Mouse (Mus musculus) lung, postnatal 10 days (tissue): ENCODE measurements around the gene Plcb3.

ENCODE experiments used
- DNase-seq: peaks from one replicate; pipeline ENCODE4 v3.0.0; 2021

Plcb3 gene

DNA sequence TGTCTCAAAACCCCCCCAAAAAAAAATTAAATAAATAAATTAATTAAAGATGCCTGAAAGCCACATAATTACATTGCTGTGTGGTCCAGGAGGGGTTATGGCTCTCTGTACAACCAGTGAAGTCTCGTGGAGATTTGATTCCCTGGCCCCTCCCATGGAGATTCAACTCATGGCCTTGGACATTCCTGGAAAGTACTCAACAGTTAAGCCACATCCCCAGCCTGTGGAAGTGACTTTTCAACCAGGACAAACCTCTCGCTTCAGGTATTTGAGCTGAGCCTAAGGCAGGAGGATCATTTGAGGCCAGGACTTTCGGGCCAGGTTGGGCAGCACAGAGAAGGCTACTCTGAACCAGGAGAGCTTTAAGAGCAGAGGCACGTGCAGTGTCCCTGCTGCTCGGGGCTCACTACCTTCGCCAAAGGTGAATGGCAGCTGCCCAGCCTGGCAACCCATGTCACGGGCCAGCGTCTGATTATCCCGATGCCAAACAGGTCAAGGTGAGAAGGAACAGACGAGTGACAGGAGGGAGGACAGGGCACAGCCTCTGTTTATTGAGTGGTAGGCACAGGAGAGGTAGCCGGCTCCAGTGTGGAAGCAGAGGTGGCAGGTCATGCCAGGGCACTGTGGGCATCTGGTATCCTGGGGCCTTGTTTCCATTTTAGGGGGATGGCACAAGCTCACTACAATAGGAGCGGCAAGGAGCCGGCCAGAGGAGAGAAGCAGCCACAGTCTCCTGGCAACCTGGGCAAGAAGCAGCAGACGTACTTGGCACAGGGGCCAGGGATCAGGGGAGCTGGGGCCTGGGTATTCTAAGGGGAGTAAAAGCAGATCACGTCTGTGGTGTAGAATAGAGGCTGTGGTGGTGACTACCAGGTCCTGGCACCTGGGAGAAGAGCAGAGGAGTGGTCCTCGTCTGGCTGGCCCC lies 38.5 kb downstream of the Plcb3 start:
- no peak for DNase-seq

DNA sequence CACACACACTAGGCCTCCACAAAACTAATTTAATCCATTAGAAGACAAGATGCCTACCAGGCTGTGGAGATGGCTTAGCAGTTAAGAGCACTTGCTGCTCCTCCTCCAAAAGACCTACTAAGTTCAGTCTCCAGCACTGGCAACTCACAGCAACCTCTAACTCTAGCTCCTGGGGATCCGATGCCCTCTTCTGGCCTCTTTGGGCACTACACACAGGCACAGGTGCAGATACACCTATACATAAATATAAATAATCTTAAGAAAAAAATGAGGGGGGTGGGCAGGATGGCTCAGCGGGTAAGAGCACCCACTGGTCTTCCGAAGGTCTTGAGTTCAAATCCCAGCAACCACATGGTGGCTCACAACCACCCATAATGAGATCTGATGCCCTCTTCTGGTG lies 40.0 kb downstream of the Plcb3 start:
- no peak for DNase-seq

DNA sequence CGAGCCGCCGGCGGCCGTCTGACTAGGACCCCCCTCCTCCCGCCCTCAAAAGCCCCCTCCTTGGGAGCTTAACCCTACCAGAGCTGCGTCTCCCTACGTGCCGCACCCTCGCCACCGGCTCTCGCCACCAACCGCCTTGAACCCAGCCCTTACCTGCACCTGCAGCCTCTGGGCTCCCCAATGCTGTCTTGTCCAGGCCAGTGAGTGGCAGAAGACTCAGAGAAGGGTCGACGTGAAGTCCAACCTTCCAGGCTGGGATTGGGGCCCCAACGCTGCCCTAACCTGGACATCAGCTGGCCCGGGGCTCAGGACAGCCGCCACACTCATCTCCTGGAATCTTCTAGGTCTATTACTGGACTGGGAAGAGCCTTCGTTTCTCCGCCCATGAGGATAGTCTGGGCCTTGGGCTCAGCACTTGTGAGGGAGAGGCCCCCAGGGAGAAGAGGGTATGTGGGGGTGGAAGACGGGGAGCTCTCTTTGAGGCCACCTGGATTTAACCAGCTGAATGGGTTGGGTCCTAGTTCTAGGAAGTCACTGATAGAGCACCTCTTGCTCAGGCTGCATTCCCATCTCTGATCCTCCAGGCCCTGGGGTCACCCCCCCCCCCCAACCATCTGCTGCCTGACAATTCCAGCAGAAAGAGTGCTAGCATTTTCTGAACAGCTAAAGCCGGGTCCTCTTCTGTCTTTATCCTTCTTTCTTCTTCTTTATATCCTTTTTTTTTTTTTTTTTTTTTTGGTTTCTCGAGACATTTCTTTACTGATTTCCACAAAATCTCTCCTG lies 41.9 kb downstream of the Plcb3 start, which contains the start of gene Kcnk4:
Kcnk4 (minus strand) TSS at position 321 of the 783 bp plus-strand sequence.
- no peak for DNase-seq

DNA sequence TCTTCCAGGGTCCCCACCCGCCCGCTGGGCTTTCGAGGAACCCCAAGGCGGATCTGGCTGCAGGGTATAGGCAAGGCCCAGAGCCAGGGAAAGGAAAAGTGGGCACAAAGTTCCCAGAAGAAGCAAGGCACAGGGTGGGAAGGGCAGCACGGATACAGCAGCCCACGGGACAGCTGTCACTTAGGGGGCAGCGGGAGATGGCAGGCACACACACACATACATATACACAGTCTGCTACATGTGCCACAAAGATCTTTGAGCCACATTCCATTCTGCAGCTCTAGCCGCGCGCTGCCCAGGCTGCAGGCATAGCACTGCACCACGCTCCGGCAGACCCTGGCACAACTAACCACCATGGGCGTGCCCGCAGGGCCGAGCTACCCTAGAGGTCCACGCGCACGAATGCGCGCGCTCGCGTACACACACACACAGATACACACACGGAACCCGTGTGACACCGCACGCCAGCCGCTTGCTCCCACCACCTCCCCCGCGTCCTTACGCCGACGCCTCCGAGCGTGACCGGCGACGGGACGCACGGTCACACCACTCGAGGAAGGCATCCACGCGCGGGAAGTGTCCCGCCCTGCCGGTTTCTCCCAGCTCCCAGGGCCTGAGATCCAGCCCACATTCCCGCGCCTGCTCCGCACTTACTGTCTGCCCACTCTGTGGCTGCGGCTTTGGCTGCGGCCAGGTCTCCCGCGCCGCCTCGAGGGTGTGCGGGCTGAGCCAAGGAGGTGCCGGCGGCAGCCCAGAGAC lies 42.7 kb downstream of the Plcb3 start:
- DNase-seq, result no peak

DNA sequence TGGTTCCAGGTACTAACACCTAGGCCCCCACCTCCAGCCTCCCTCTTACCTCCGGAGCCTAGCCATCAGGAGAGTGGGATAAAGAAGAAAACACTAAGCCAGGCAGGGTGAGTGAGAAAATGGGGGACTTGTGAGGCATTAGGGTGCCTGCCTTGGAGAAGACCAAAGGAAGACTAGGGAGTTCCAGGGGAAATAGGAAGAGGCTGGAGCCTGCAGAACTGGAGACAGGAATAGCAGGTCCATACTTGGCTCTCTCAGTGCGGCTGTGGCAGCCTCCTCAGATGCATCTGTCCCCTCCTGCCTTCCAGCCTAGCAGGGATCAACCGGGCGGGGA lies 43.2 kb downstream of the Plcb3 start:
- DNase-seq, result no peak

DNA sequence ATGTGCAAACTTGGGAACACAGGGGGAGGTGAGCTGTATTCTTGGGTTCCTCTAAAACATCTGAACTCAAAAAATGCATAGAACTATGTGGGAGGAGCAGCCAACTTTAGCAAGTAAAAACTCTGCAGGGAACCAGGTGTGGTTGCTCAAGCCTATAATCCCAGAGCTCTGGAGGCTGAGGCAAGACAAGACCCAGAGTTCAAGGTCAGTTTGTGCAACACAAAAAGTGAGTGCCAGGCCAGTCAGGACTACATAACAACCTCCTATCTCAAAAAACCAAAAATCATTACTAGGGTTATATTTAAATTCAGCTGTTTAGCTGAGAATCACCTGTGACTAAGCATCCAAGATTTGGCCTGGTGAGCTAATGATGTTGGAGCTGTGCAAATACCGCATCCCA lies 44.3 kb downstream of the Plcb3 start:
- DNase-seq, result no peak

DNA sequence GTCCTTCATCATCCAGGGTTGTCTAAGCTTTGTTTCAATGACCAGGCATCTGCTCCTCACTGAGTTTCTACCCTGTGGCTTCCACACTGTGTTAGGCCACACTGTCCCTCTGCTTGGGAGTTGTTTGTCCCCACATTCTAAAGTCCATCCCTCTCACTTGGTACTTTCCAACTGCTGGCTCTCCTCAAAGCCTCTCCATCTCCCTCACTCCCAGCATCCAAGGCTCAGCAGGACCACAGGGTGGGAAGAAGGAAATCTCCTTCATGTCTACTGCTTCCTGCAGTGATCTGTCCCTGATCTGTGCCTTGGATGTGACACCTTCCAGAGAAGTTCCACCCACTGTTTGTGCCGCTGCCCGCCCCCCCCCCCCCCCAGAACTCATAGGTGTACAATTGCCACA lies 45.3 kb downstream of the Plcb3 start:
- DNase-seq, result no peak

DNA sequence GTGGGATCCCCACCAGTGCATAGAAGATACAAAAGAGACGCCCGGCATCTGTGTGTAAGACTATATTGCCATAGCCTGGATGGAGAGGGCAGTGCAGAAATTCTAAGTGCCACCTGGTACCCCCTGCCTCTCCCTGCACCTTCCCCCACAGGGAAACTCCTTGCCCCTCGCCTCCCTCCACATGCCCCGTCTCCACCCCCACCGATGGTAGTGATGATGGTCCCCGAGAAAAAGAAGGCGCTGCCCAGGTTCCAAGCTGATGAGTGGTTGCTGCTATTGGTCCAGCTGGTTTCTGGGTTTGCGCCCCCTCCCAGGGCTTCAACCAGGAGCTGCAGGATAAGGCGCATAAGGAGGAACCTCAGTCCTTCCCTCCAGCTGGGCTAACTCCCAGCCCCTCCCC lies 48.2 kb downstream of the Plcb3 start:
- DNase-seq, result no peak

DNA sequence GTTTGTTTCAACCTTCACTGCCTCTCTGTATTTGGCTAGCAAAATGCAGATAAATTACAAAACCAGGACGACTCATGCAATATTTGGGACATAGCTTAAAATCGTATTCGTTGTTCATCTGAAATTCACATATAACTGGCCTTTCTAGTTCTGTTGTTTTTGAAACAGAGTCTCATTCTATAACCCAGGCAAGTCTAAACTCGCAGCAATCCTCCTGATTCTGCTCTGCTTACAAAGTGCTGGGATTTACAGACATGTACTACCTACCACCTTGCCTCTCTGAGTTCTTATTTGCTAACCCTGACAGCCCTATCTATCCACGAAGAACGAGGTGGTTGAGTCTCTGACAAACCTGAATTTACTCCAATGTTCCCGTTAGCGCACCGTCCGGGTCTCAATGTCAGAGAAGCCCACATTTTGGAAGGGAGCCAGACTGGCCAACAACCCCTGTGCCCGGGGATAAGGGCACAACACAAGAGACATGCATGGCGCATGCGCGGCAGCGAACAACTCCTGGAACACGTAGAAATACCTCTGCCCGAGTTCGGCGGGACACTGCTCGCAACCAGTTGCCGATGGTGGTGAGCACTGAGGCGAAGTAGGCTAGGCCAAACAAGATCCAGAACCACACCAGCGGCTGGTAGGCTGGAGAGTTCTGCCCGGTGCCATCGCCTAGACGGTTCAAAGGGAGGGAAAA lies 49.6 kb downstream of the Plcb3 start:
- no peak for DNase-seq

DNA sequence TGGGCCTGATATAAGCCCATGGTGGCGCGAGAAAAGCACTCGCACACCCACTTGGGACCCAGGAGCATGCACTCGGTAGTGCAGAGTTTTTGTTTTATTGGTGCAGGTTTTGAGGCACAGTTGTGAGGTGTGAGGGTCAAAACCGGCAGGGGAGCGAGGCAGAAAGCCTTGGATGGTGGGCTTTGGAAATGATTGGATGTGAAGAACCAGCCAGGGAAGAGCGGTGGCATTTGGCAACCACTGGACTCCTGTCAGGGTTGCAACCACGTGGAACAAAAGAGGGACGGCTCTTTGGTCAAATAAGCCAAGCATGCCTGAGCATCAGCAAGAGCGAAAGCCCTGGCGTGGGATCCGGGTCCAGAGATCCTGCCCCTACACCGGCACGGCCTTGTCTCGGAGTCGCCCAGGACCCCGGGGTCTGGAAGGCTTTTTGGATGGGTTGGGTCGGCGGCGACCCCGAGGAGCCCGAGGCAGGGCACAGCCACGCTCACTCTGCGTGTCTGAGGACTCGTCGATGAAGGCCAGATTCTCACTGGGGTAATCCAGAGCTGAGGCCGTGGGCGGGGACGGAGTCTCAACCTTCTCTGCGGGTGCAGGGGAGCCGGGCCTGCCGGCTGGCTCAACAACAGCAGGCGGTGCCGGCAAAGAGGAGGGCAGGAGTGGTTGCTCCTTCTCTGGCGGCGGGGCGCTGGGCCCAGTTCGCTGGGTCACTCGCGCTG lies 50.5 kb downstream of the Plcb3 start:
- no peak for DNase-seq

DNA sequence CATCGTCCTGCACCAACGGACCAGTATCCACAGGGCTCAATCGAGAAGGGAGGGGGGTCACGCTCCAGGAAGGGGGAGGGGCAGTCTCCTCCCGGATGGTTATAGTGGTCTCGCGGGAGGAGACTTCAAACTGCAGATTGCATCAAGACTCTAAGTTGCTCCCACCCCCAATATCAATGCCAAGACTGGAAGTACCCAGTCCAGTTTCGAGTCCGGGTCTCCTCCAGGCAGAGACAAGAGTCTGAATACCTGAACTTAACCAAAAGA lies 51.0 kb downstream of the Plcb3 start, which contains the start of gene Catsperz:
Catsperz (minus strand) TSS at position 74 of the 267 bp plus-strand sequence.
- DNase-seq, result peak; percentile 58

DNA sequence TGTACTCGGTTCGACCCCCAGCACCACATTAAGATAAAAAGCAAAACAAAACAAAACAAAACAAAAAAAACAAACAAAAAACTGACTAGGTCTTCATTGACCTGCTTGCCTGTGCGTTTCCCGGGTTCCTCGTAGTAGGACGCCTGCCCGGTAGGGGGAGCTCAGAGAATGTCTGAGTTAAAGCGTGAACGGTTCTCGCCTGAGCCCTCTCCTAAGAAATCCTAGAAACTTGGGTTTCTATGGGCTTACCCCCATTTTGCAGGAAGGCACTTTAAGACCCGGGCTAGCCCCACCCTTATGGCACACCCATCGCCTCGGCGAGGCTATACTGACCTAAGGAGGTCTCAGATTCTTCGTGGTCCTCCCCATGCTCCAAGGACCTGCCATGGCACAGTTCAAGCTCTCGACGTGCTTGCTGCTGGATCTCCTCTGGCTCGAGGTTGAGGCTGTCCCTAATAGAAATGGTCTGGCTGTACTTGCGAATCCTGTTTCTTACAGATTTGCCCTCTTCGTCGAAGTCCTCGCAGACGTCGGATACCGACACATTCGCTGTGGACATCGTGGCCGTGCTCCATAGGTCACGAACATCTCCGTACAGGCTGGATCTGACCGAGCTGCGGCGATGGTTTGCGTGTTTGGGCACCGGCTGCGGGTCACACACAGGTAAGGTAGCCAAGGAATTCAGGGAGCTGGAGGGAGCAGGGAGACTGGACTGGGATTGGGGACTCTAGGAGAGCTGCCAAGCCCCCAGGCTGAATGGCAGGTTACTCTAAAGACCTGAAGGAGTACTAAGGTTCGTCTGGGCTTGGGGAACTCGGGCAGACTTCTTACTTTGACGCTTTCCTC lies 51.6 kb downstream of the Plcb3 start:
- DNase-seq, result peak; percentile 91

DNA sequence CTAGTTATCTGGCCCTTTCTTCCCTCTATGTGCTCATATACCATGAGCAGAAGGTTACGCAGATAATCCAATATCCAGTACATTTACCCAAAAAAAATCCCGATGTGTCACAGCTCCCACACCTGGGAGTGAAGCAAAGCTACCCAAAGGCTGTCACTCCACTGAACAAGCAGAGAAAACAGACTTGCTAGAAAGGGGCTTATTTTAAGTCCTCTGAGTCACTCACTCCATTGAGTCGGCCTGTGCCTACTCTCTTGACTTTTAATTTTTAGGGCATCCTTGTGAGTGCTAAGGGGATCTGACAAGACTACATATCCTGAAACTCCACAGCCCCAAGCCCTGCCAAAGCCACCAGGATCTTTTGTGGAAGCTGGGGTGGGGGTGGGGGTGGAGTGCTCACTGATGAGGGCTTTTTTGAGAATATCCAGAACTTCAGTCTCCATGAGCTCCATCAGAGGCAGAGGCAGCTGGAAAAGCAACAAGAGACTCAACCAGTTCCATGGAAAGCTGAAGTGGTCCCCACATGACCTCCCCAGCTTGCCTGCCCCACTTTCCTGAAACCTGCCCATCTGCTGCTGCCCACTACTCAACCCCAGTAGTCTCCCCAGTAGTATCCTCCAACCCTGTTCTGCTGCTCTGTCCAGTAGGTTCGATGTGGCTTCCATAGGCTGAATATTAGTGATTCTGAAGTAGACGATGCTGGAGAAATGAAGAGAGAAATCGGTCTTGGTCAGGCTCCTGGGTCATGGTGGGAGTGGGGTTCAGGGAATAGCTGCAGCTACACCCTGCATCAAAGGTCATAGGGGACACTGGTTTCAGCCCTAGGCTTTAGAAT lies 53.2 kb downstream of the Plcb3 start:
- DNase-seq, result no peak

DNA sequence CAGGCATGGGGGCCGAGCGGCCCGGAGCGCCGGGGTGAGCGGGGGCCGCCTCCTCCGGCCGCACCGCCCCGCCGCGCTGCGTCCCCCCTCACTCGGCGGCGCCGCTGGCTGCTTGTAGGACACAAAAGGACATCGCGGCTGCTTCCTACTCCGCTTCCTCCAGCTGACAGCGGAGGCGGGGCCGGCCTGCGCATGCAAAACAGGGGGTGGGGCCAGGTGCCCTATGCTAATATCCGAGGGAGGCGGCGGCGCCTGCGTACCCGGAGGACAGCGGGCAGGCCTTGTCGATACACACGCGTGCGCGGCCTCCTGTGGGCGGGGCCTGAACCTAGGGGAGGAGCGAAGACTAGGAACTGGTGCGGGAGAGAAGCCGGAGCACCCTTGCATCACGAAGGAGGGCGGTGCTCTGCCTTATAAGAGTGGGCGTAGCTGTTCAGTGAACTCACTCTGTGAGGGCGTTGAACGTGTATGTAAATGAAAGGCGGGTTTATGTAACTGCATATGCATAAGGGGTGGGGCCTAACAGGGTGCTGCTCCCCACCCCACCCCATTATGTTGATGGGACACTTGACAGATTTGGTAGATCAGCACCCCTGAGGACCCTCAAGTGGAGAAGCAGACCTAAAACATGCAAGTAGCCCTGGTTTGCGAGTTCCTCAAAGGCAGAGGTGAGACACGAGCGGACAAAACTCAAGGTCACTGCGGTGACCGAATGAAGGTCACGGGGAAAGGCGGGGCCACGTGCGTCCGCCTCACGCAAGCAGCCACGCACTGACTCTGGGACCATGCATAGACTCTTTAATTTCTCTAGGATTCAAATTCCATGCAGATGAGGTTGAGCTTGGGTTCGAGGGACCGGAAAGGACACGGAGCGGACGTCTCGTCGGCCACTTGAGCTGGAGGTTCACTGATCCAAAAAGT lies 54.4 kb downstream of the Plcb3 start, which contains the start of gene Esrra:
Esrra (minus strand) TSS at position 167 of the 921 bp plus-strand sequence.
- peak; percentile 100 for DNase-seq

DNA sequence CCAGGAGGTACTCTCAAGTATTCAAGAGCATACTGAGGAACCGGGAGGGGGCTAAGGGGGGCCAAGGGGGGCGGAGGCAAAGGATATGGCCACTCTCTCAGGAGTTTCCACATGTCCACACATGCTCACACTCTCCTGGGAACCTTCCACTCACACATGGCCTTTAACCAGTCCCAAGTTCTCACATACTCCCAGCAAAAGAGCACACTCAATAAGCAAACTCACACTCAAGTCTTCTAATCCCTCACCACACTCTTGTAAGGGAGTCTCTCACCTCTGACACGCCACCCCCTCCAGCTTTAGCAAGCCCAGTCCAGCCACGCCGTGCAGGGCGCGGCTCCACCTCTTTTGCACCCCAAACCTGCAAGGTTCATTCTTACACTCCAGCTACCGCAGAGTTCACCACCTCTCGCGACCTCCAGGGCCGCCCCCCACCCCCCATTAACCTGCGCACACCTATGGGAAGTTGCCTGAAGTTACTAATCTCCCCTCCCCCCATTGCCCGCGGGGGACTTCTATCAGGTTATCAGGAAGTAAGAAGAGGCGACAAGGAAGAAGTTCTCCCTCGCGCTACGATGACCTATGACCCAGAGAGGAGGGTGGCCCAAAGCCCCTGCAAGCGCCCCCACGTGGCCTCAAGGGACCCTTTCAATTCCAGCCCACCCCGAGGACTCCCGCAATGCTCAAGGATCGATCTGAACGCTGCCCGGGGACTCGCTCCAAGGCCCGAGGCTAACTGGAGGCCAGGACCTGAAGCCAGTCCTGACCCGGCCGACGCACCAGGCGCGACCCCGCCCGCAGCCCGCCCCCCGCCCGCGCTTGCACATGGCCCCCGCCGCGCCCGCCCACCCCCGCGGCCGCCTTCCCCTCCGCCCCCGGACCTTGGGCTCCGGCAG lies 55.3 kb downstream of the Plcb3 start:
- DNase-seq, result peak; percentile 66

DNA sequence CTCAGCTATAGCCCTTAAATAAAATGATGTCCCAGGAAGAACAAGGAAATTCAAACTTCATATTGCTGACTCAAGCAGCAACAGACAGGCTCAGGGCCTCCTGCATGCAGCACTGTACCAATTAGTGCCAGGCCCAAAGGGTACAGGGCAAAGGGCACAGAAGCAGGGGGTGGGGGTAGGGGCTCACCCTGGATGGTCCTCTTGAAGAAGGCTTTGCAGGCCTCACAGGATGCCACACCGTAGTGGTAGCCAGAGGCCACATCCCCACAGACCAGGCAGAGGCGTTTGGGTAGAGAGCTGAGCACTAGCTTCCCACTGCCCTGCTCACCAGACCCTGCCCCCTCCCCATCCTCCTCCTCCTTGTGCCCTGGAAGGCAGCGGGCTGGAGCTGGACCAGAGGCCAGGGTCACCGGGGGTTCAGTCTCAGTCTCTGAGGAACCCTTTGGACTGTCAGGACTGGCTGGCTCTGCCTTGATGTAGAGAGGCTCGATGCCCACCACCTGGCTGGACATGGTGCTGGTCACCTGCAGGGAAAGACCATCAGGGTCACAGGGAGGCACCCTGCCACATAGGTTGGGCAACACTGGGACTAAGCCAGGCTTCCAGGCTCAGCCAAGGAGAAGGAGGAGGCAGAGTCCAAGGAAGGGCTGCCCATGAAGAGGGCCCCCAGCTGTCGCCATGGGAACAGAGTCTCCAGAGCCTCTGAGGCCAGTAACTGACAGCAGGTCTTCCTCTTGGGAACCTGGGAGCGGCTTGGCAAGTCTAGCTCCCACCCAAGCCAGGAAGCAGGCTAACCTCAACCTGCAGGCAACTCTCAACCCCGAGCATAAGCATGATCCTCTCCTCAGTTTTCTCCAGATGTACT lies 56.2 kb downstream of the Plcb3 start:
- DNase-seq, result peak; percentile 71

DNA sequence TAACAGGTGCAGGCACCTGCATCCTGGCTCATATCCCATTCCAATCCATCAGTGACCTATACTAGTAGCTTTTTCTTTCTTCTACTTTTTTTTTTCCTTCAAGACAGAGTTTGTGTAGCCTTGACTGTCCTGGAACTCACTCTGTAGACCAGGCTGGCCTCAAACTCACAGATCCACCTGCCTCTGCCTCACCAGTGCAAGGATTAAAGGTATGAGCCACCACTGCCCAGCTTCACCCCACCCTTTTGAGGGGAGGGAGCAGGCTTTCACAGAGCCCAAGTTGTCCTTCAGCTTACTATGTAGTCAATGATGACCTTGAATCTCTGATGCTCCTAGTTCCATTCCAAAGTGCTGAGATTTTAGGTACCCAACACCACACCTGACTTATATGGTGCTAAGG lies 56.8 kb downstream of the Plcb3 start:
- no peak for DNase-seq
